Mouse (Mus musculus) cerebellum, adult (tissue): ENCODE data around the gene Wtip.
"Not testable (repeated sequence)": the region's sequence is repeated elsewhere in the genome, so short reads cannot be mapped to it uniquely, and the experiment has no call there.

ENCODE experiments used
- ATAC-seq: cut with Nextera tagmentation; 2 replicates; pipeline ENCODE4 v1.9.2; 2017; ENCODE audit warnings: mild to moderate bottlenecking, moderate library complexity, mixed read lengths; ENCODE audit not compliant: insufficient number of reproducible peaks, low FRiP score, low TSS enrichment

Gene Wtip

GRCm38 (mm10) chr7:34122987-34123720, 9.9 kb downstream of the Wtip start:
- ATAC-seq = no peak

GRCm38 (mm10) chr7:34120636-34121035, 12.4 kb downstream of the Wtip start:
- not testable (repeated sequence) for ATAC-seq

DNA sequence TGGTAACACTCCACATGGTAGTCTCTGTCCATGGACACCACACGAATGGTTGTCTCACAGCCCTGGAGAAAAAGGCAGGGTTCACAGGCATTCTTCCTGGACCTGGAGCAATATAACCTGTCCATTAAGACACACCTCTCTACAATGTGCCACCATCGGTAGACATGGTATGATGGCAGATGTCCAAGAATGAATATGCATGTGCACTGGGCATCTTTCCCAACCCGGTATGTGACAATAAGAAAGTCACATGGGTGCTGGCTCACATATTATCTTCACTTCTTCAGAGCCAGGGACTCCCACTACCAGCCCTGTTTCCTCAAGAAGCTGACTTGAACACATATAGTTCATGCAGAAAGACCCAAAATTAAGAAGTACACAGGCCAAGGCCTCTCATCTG, 16.5 kb downstream of the Wtip start:
- ATAC-seq = no peak

- no peak for ATAC-seq
Observed at GRCm38 (mm10) chr7:34109190-34109589, 23.9 kb downstream of the Wtip start.

- ATAC-seq = no peak
Observed at GRCm38 (mm10) chr7:34101276-34101675, 31.8 kb downstream of the Wtip start.

GRCm38 (mm10) chr7:34100002-34100401, 33.1 kb downstream of the Wtip start:
- ATAC-seq = no peak

DNA sequence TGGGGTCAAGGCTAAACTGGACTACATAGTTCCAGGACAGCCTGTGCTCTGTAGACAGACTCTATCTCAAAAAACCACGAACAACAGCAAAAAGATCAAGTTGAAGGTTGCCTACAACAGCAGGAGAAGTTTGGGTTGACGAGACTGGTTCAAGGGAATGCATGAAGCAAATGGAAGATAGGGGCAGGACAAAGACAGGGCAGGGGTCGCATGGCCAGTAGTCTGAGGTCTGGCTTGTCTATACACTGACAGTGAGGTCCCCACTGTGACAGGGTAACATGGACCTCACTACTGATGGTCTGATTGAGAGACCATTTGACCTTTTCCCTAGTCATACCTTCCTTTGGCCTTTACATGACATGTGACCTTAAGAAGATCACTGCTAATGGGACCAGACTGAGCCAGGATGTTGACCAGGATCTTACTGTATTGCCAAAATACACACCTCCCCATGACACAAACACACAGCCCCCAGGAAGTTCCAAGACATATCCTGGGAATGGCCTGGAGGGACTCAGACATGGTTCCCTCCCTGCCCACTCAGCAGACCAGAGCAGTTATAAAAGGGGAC, 38.1 kb downstream of the Wtip start, which contains the start of gene Scgb1b30:
Scgb1b30 (plus strand) TSS at position 521 of the 571 bp plus-strand sequence.
- ATAC-seq = no peak

DNA sequence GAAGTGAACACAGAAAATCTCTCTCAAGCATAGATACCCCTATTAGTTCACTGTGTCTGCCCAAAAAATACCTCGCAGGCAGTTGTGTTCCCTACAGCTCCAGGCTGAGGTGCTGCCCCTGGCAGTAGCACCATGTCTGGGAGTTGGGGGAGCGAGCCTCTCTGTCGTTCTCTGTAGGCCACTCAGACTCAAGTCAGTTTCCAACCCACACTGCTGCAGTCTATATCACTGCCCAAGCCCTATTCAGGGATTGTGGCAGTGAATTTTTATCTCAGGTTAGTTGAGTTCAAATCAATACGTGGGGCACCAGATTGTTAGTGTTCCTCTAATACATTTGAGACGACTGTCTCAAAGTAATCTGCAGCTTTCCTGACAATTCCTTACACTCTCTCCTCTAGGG, 64.9 kb downstream of the Wtip start:
- ATAC-seq = not testable (repeated sequence)
